Mouse (Mus musculus) frontal cortex, postnatal 14 days (tissue): ENCODE measurements around the gene Pan2.

Source experiments
- DNase-seq, 2 experiments: peaks; one replicate each; pipeline ENCODE4 v3.0.0; 2022; ENCODE audit warnings: low spot score in 2 of 2

Pan2 gene

GRCm38 (mm10) chr10:128336195-128336594 lies 33.1 kb downstream of the Pan2 start:
- no peak for DNase-seq

DNA sequence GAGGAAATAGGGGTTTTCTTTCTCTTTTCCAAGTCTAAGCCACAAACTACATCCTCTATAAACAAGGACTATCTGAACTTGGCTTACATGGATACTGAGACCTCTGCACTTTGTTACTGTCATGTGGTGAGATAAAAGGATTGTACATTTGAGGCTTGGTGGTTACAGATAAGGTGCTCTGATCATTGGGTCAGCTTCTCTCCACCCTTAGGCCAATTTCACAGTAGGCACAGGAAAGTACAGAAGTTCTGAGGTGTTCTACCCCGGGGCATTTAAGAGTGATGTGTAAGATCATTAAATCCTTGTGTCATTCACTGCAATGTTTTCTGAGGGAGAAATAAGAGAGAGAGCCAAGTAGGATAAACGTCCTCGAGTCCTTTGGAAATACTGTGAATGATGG lies 33.5 kb downstream of the Pan2 start:
- no peak for DNase-seq

DNA sequence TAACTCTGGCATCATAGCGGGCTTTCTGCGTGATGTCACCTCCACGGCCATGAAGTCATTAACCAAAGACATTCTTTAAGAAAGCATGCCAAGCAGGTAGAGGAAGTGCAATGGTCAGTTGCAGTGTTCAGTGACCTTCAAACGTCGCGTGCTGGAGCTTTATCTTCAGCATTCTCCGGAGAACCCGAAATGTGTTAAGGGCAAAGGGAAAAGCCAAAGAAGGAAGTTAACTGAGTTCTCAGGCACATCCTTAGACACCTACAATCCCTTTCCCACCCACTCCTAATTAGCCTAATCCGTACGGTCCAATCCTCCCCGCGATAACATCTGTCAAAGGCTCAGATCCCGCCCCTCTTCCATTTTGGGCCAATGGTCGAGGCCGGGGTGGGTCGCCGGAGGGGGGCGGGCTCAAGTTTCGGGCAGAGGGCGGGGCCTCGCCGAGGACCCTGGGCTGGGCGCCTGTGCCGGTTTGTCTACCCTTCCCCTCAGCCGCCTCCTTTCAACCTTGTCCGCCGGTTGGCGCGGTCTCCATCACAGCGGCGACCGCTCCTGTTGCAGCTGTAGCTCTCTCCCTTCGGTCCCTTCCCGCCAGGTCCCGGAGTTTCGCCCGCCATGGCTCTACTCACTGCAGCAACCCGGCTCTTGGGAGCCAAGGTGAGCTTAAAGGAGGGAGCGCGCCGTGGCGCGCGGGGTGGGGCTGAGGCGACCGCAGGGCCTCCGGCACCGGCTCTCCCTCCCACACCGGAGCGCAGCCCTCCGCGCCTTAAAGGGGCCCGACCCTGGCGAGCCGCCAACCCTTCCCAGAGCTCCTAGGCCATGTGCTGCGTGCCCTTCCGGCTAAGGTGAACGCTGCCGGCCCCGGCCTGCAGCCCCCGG lies 34.4 kb downstream of the Pan2 start, which contains the start of gene Cs:
Gene Cs, plus strand, starts transcription at position 429 of the 876 bp plus-strand sequence.
- peak; percentile 91 for DNase-seq

DNA sequence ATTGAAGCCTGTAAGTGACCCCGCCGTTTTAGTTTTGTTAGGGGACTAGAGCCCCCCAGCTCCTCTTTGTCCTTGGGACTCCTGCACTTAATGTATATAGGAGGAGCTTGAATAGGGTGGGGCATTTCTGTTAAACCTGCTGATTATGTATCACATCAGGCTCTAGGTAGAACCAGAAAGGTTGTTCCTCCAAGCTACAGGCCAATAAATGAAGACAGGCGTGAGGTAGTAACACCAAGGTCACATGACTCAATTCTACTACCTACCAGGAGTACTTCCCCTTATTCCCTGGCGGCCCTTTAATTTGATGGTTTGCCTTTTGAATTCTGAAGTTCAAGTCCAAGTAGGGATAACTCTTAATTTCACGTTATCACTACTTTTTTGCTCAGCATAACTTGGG lies 35.3 kb downstream of the Pan2 start:
- no peak for DNase-seq

DNA sequence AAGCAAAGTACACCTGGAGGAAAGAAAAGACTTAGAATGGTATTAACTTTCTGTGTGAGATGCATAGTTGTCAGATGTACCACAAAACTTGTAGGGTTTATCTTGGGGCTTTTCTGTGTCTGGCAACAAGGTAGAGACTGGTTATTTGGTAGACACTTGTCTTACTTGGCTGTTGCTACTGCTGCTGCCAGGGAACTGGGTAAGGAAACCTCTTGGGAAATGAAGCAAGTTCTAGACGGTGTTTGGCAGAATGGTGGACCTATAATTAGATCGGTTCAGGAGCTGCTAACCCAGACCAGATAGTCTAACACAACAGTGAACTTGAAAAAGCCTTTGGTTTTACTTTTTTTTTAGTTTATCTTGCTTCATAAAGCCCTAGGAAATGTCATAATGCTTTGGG lies 35.8 kb downstream of the Pan2 start:
- DNase-seq = no peak

DNA sequence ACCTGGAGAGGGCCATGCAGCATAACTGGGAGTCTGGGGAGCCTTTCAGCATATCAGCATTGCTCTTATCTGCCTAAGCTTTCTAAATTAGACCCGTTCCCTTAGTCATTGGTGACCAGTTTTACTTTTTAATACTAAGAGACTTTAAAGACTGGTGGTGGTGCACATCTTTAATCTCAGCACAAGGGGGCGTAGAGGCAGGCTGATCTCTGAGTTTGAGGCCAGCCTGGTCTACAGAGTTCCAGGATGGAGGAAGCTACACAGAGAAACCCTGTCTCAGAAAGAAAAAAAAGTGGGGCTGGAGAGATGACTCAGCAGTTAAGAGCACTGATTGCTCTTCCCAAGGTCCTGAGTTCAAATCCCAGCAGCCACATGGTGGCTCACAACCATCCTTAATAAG lies 37.1 kb downstream of the Pan2 start:
- DNase-seq = no peak

DNA sequence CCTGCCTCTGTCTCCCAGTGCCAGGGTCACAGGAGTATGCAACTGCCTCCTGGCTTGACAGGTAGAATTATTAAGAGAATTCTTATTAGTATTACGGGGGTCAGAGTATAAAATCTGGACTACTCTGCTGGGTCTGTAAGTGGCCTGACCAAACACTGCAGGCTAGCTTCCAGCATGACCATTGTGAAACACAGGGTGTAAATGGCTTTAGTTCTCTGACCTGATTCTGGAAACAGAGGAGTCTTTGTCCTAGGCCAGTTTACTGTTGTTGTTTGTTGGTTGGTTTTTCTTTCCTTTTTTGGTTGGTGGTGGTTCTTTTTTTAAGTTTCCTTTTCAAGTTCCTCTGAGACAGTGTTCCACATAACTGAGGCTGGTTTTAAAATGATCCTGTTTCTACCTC lies 40.3 kb downstream of the Pan2 start:
- DNase-seq = no peak

DNA sequence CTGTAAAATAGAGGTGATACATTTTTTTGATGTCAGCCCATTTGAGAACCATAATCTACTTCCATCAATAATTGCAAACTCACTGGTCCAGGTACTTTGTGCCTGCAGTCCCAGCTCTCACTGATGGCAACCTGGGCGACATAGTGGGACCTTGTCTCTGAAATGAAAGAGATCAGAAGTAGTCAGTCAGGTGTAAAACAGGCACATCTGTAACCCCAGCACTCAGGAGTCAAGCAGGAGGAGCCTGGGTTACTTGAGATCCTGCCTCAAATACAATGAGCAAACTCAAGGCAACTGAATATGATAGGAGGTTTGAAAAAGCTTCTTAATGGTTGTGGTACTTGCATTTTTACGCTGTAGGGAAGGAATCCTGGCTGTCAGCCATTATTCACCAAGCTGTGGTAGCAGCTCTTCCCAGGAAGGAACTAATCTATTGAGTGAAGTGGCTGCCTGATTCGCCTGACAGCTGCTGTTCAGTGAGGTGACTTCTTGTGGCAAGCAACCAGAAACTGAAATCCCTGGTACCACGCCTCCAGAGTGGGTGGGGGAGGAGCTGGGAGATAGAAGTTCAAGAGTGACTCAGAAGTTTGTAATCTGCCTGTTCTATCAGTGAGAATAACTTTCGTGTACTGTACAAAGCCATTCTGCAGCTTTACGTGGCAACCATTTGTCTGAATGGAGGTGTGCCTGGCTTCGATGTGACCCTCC lies 41.6 kb downstream of the Pan2 start:
- peak; percentile 46 to 55 for DNase-seq

- DNase-seq = no peak
These were observed 44.4 kb downstream of the Pan2 start for GRCm38 (mm10) chr10:128347541-128347940.

DNA sequence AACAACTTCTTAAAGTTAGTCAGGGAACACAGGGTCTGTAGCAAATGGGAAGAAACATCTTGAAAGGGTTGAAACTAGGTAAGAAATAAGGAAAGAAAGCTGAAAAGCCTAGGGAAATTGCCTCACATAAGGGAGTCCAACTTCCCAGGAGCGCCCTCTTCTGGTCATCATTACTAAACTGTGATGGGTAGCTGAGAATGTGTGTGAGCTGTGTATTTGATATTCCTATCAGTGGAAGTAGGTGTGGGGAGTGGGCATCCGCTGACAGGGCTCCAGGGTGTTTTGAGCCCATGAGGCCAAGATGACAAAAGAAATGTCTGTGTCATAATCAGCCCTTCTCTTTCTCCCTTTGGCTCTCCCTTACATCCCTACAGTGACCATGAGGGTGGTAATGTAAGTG lies 55.7 kb downstream of the Pan2 start:
- DNase-seq = peak in 1 of 2 experiments; percentile 32

DNA sequence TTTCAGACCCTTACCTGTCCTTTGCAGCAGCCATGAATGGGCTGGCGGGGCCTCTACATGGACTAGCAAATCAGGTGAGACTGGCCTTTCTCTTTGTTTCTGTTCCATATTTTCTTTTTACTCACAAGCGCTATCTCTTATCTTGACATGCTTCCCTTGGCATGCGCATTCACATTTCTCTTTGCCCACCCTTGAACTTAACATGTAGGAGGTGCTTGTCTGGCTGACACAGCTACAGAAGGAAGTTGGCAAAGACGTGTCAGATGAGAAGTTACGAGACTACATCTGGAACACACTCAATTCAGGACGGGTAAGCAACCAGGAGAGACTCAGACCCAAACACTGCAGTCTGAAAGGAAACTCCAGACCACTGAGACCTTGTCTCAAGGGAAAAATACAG lies 56.1 kb downstream of the Pan2 start:
- no peak for DNase-seq

GRCm38 (mm10) chr10:128361836-128362235 lies 58.7 kb downstream of the Pan2 start:
- no peak for DNase-seq

- no peak for DNase-seq
These were observed 59.4 kb downstream of the Pan2 start for GRCm38 (mm10) chr10:128362568-128362967.

- no peak for DNase-seq
These were observed 64.8 kb downstream of the Pan2 start for GRCm38 (mm10) chr10:128367899-128368401.

DNA sequence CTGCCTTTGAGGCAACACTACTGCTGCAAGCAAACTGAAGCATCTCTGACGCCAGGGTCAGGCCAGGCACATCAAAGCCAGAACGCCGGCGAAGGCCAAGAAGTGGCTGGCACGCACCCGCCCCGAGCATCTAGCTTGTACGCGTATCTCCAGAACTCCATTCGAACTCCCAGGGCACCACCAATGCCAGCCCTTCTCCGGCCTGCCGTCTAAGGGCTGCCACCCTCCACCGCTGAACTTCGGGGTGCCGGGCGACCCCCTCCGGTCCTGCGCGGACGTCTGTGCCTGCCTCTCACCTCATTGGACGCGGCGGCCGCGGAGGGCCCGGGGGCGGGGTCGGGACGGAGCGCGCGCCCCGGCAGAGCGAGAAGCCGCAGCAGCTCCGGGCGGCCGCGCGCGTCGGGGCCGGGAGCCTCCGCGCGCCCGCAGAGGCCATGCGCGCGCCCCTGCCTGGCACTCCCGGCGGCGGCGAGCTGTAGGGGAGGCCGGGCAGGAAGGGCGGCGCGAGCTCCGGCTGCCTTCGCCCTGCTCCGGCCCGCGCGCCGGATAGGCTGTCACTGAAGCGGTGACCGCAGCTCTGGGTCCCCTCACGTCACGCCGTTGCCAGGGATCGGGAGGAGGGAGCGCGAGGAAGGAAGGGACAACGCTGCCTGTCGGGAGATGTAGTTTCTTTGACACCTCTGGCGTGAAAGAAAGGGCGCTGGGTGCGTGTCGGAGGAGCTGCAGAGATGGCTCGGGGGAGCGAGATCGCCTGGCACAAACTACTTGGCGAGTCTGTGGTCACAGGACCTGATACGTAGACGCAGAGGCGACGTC lies 65.5 kb downstream of the Pan2 start, which contains the start of gene Coq10a:
Gene Coq10a, minus strand, starts transcription at position 596 of the 816 bp plus-strand sequence.
- DNase-seq = peak; percentile 86 to 92

DNA sequence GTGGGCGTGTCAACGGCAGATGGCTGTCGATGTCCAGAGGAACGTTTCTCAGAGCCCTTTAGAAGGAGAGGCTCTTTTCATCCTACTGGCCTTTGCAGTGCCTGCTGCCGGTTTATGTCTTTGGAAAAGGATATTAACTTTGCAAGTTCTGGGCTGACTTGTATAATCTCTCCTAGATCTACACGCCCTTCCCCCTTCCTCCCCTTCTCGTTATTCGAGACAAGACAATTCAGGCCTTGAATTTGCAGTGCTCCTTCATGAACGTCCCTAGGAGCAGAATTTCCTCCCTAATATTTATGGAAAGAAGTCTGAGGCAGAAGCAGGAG lies 66.0 kb downstream of the Pan2 start:
- no peak for DNase-seq

GRCm38 (mm10) chr10:128369599-128369998 lies 66.5 kb downstream of the Pan2 start:
- DNase-seq = no peak

DNA sequence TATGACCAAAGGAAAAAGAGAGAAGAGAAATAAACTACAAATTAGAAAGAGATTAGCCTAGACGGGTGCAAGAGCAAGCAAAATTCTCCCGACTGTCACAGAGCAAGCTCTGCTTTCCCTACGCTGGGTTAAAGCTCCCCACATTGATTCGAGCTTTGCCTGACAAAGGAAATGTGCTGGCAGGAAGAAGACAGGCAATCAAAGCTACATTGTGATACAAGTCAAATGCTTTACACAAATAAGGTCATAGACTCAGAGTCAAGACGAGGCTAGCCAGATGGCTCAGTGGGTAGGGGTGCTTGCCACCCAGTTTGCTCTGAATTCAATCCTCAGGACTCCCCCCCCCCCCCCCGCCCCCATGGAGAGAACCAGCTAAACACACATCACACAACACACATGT lies 66.9 kb downstream of the Pan2 start:
- no peak for DNase-seq

- no peak for DNase-seq
These were observed 67.5 kb downstream of the Pan2 start for GRCm38 (mm10) chr10:128370601-128371000.
